Mouse (Mus musculus): Measurements from ENCODE around the gene Myo9b.

DNA sequence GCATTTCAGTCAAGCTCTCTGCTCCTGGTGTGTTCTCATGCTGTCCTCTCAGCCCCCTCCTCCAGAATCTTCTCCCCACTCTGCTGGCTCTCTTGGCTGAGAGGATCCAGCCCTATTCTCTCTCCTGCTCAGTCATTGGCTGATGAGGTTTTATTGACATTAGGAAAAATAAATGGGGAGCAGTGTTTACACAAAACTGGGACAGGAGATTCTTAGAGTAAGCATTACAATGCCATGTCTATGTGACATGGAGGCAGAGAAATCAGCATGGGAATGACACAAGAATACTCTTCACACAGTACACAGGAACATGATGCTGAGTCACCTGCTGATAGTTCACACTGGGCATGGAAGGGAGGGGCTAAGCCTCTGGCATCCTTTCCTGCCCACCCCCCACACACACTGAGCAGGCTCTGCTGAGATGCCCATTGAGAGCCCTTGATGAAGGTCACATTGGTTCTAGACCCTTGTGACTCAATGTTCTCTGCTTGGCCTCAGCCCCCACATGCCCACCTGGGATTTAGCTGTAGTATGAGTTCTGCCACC lies 44.0 kb downstream of the Myo9b start:
- TF ChIP-seq CTCF (IDR thresholded peaks at IDR 0.05) (no peak), EP300 (IDR thresholded peaks at IDR 0.05) (no peak)

All from lung, postnatal 0 days (tissue).